In the genomic region with DNA sequence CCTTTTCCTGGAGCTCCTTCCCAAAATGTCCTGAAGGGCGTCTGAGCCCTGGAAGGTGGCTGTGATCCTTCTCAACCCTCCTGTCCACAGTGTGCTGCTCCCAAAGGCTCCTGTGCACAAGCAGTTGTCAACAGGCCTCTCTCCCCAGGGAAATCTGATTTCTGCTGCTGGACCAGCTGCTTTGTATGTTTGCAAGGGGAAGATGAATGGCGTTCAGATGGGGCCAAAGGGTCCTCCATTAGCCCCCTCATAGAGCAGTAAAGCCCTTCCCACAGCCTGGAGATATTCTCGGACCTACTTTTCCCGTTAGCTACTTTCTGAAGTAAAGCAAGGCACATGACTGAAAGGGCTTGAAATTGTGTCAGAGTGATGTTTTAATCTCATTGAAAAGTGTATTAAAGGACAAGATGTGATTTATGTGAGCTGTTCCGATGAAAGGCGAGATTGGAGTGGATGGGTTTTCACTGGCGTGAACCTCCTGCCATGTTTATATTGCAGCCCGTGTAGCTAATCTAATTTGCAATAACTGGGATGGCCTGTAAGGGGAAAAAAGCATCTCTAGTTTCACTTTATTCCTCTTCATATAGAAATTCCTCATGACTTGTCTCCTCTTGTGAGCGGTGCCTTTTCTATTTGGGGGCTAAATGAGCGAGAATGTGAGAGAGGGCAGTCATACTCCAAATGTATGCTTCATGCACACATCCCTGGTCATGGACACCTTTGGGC, we compare ENCODE assay signal across 19 mouse cellular contexts. TPM values are rescaled to one million over a fixed set of nuclear protein-coding genes. Genes with fewer than 3 reads are reported as not detected.
DNase-seq lines count a peak whose midpoint lies in the region; ATAC-seq and TF ChIP-seq lines count a peak whose summit lies in the region.
"Had no signal": no experiment of that assay in that cellular context is flagged by ENCODE, and none has a peak within 500 bp of the region (broad histone marks: within the 10 kb centered on the region; RNA-seq: fewer than 3 reads in every experiment).

No protein-coding gene starts in this region.

- H3K4me2 ChIP-seq in forebrain, postnatal 0 days (ENCODE audit: low read depth), result peak overlapping the region; percentile 78
- H3K4me2 ChIP-seq: embryonic facial prominence, embryonic 15.5 days; lung, embryonic 14.5 days had no signal

- H3K27ac ChIP-seq in embryonic facial prominence, embryonic 10.5 days (replicated peaks), result no peak overlapping the region
- H3K27ac ChIP-seq in forebrain, postnatal 0 days (ENCODE audit: low read depth, low read length), result peak overlapping the region; percentile 88
- H3K27ac ChIP-seq: embryonic facial prominence, embryonic 15.5 days had no signal

- 7% methylated on average over 10 of the region's 10 CpGs for WGBS in embryonic facial prominence, embryonic 10.5 days
- WGBS in forebrain, postnatal 0 days, result 38% methylated on average over 10 of the region's 10 CpGs

- H3K9ac ChIP-seq in forebrain, postnatal 0 days, result peak overlapping the region; percentile 28
- H3K9ac ChIP-seq: embryonic facial prominence, embryonic 15.5 days; lung, embryonic 14.5 days had no signal

- ATAC-seq in forebrain, postnatal 0 days, result no peak
- ATAC-seq in erythroid progenitor cell, adult 5-6 weeks (replicated peaks; ENCODE audit: low FRiP score, poor library complexity, severe bottlenecking), result no peak
- ATAC-seq: inflammation-experienced regulatory T-cells, adult 6 months had no signal

- peaks cover 100% of the 10 kb centered on the region for H3K27me3 ChIP-seq in embryonic facial prominence, embryonic 10.5 days (replicated peaks; ENCODE audit: low read depth, poor library complexity, severe bottlenecking)
- peaks cover 38% of the 10 kb centered on the region for H3K27me3 ChIP-seq in forebrain, postnatal 0 days (ENCODE audit: insufficient read depth, low read length)

- H3K4me3 ChIP-seq in embryonic facial prominence, embryonic 10.5 days, result peak overlapping the region; percentile 25; the same call in 1 of the 2 replicates
- peak overlapping the region; percentile 12 for H3K4me3 ChIP-seq in forebrain, postnatal 0 days (ENCODE audit: low read depth, low read length)
- H3K4me3 ChIP-seq: embryonic facial prominence, embryonic 15.5 days; myocyte had no signal

- peak; percentile 53 for DNase-seq in embryo, embryonic 10.5 days (ENCODE audit: low spot score)
- DNase-seq in embryo, embryonic 10 days (ENCODE audit: low spot score), result no peak
- peak; percentile 17 for DNase-seq in embryonic facial prominence, embryonic 10.5 days (ENCODE audit: low spot score)
- no peak for DNase-seq in forebrain, postnatal 0 days
- DNase-seq in mesoderm, embryonic 11.5 days (ENCODE audit: low read depth, low spot score), result peak; percentile 56
- DNase-seq in gastrocnemius, postnatal 4 days (ENCODE audit: low spot score in 2 of 2), result no peak
- no peak for DNase-seq in urinary bladder, postnatal 36 days (ENCODE audit: low spot score in 2 of 2)
- DNase-seq: adrenal gland, adult 8-10 months; cerebellum, adult 9-11 months; thymus, postnatal 4 days had no signal

- TF ChIP-seq CTCF in forebrain, postnatal 0 days (IDR thresholded peaks at IDR 0.05; ENCODE audit: low read depth), result no peak

- no peaks in the 10 kb centered on the region for H3K36me3 ChIP-seq in embryonic facial prominence, embryonic 10.5 days (replicated peaks)
- no peaks in the 10 kb centered on the region for H3K36me3 ChIP-seq in forebrain, postnatal 0 days (ENCODE audit: insufficient read depth)
- H3K36me3 ChIP-seq: embryonic facial prominence, embryonic 15.5 days had no signal

- H3K9me3 ChIP-seq in embryonic facial prominence, embryonic 10.5 days, result no peaks in the 10 kb centered on the region
- no peaks in the 10 kb centered on the region for H3K9me3 ChIP-seq in forebrain, postnatal 0 days (ENCODE audit: low read length)
- H3K9me3 ChIP-seq: embryonic facial prominence, embryonic 15.5 days had no signal

- H3K4me1 ChIP-seq in embryonic facial prominence, embryonic 10.5 days, result peaks cover 46% of the 10 kb centered on the region
- peaks cover 7% of the 10 kb centered on the region; the same call in 1 of the 2 replicates for H3K4me1 ChIP-seq in forebrain, postnatal 0 days (ENCODE audit: insufficient read depth)

RNA-seq across cellular contexts. Expression of a gene that starts 6.5 kb away (rescaled TPM):
- polyA plus RNA-seq in embryonic facial prominence, embryonic 10.5 days (2016; fragmentation: Nextera tagmentation; extraction: Ambion mirVana), result 1.0 and 1.1 TPM in 2 replicates
- total RNA-seq in forebrain, postnatal 0 days (2014; rRNA removed), result 22.5 and 36.5 TPM in 2 replicates
- 2.6 and 4.3 TPM in 2 replicates for polyA plus RNA-seq in forebrain, postnatal 0 days (2015; fragmentation: Nextera tagmentation; extraction: Ambion mirVana)
- not detected in 2 replicates for total RNA-seq in erythroid progenitor cell, adult 5-6 weeks (2015; ENCODE audit: low replicate concordance)
- not detected in 2 replicates for total RNA-seq in erythroid progenitor cell, adult 5-6 weeks (2017; ENCODE audit: low replicate concordance)
- total RNA-seq in gastrocnemius, postnatal 4 days (2021), result not detected
- total RNA-seq: adrenal gland, adult 8-10 months; liver, adult 2 months had no signal
- polyA plus RNA-seq: gonadal fat pad, adult 2 months; heart, embryonic 16.5 days; inflammation-experienced regulatory T-cells, adult 6 months; kidney, embryonic 16.5 days; liver, adult 2 months; myocyte had no signal

Comparison
In these comparisons a context has a peak if more than half of its experiments do, and no peak if none do; other contexts are left out.
1. DNase-seq: peak in embryo, embryonic 10.5 days (single experiment), embryonic facial prominence, embryonic 10.5 days (single experiment) and mesoderm, embryonic 11.5 days (single experiment); none in embryo, embryonic 10 days (single experiment), forebrain, postnatal 0 days (single experiment), gastrocnemius, postnatal 4 days (0 of 2) and urinary bladder, postnatal 36 days (0 of 2).
2. RNA of a gene that starts 6.5 kb away (total RNA-seq): 22.5 to 36.5 TPM in forebrain, postnatal 0 days; not detected in gastrocnemius, postnatal 4 days and not detected in erythroid progenitor cell, adult 5-6 weeks; every median in the first group is over 10 times any median in the second.